Mouse (Mus musculus) kidney, adult 2 months (tissue): ENCODE data around the gene Gabrb2. TPM values are rescaled to one million over a fixed set of nuclear protein-coding genes. Genes with fewer than 3 reads are reported as not detected.

Source experiments
- DNase-seq: peaks from one replicate; pipeline ENCODE4 v3.0.0; 2021
- H3K27ac ChIP-seq: fragments of 200-500 bp; 2 replicates; pipeline ENCODE4 v1.5.1; 2012; ENCODE audit warnings: low read depth, low read length, control low read depth, inconsistent platforms; ENCODE audit not compliant: insufficient read depth
- H3K27me3 ChIP-seq: fragments of 200-500 bp; replicated peaks from 2 replicates; pipeline ENCODE4 v1.6.1; 2012; ENCODE audit warnings: mild to moderate bottlenecking, moderate library complexity, low read length, inconsistent platforms; ENCODE audit not compliant: control insufficient read depth, insufficient read depth
- H3K36me3 ChIP-seq: fragments of 200-500 bp; 2 replicates; pipeline ENCODE4 v1.6.1; 2012; ENCODE audit warnings: mild to moderate bottlenecking, moderate library complexity, low read length, inconsistent platforms; ENCODE audit not compliant: control insufficient read depth, insufficient read depth
- H3K4me1 ChIP-seq: fragments of 200-500 bp; 2 replicates; pipeline ENCODE4 v1.6.1; 2011; ENCODE audit warnings: low read length; ENCODE audit not compliant: control insufficient read depth, insufficient read depth
- H3K4me3 ChIP-seq: fragments of 200-500 bp; 2 replicates; pipeline ENCODE4 v1.5.1; 2011; ENCODE audit warnings: mild to moderate bottlenecking, low read depth, low read length, control low read depth; ENCODE audit not compliant: insufficient read depth
- CTCF ChIP-seq: fragments of 200-500 bp; conservative IDR thresholded peaks from 2 replicates; pipeline ENCODE4 v1.5.1; 2011; ENCODE audit warnings: low read depth, mild to moderate bottlenecking, control low read depth, low read length, moderate library complexity, mixed read lengths; ENCODE audit not compliant: insufficient read depth, insufficient read length
- POLR2A ChIP-seq: fragments of 200-500 bp; IDR thresholded peaks from one replicate; pipeline ENCODE4 v1.6.1; 2011; ENCODE audit warnings: low read depth, low read length, control low read depth
- WGBS: fragments of 180-500 bp; shearing (Covaris S2); methylation state at CpG from one replicate; pipeline ENCODE4 v1.1.7; 2018; 5-methylcytosine and 5-hydroxymethylcytosine counted together
- polyA plus RNA-seq: library from polyadenylated mRNA; depleted of rRNA; stranded (reverse); fragments of >200 nt; gene quantifications from 2 replicates; pipeline ENCODE4 v1.2.3, GENCODE M21; 2012; rRNA removed

The Gabrb2 gene
- polyA plus RNA-seq, 1 experiment = not detected

DNA sequence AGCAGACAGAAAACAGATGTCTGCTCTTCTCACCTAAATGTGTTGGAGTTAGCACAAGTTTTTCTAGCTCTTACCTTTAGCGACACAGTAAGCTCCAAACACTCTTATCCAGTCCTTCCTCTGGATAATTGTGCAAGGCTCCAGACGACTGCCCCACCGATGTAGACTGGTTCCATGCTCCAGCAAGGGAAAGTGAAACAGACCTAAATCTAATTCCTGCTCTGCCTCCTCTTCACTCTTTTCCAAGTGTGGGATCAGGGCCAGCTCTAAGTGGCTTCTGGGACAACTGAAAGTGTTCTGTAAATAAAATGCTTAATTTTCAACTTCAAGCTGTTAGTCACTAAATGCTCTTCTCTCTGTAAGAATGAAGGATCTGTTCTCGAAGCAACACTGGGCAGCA, 201.6 kb downstream of the Gabrb2 start:
- 77% methylated on average over 4 of the region's 4 CpGs for WGBS
- TF ChIP-seq CTCF (no peak), POLR2A (no peak)
- H3K27me3 ChIP-seq = no peaks in the 10 kb centered on the region

DNA sequence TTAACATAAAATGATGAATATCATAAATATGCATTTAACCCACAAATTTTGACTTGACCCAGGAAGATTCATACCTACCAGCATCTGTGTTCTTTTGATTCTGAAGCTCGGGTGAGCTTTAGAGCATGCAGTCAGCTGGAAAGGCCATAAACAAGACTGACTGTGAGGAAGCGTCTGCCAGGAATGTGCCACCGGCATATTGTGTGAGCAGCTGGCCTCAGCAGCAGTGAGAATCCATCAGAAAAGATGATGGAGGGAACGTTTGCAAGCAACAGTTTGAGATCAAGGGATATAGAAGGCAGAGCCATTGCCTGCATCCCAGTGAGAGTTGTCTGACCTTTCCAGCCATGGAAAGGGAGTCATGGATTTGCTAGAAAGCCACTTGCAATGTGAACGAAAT, 230.6 kb downstream of the Gabrb2 start:
- TF ChIP-seq POLR2A (no peak), CTCF (no peak)
- Histone ChIP-seq H3K36me3 (no peaks in the 10 kb centered on the region), H3K27ac (no peak overlapping the region), H3K4me1 (no peaks in the 10 kb centered on the region), H3K4me3 (no peak overlapping the region), H3K27me3 (no peaks in the 10 kb centered on the region)
- DNase-seq = no peak
- 29% methylated on average over 5 of the region's 5 CpGs for WGBS

More for the DNA sequence above, 201.6 kb downstream of the Gabrb2 start:
- Histone ChIP-seq H3K4me1 (no peaks in the 10 kb centered on the region), H3K27ac (no peak overlapping the region), H3K36me3 (no peaks in the 10 kb centered on the region), H3K4me3 (no peak overlapping the region)
- no peak for DNase-seq

- H3K27ac ChIP-seq = no peak overlapping the region
Measured at GRCm38 (mm10) chr11:42651572-42651971, 232.0 kb downstream of the Gabrb2 start.

DNA sequence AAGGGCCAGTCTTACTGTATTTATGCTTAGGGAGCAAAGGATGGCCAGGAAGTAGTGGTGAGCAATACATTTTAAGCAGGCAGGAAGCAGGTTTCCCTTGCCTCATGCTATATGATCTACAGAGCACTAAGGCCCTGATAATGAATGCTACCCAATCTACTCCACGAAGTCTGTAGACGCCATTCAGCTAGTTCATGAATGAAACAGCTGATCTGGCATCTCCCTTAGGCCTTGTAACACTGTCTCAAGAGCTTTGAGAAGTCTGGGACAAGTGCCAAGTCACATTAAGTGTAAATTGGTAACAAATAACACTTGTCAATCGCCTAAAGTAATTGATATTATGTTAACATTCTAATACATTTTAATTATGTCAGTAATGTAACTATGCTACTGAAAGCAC, 234.6 kb downstream of the Gabrb2 start:
- WGBS = 62% methylated on average over 3 of the region's 3 CpGs
- H3K27me3 ChIP-seq = no peaks in the 10 kb centered on the region
- H3K27ac ChIP-seq = no peak overlapping the region
- no peak for DNase-seq
- no peak for TF ChIP-seq CTCF
- no peak for TF ChIP-seq POLR2A
- H3K4me3 ChIP-seq = no peak overlapping the region
- H3K36me3 ChIP-seq = no peaks in the 10 kb centered on the region
- no peaks in the 10 kb centered on the region for H3K4me1 ChIP-seq

More at GRCm38 (mm10) chr11:42651572-42651971, 232.0 kb downstream of the Gabrb2 start:
- Histone ChIP-seq H3K4me1 (no peaks in the 10 kb centered on the region), H3K27me3 (no peaks in the 10 kb centered on the region), H3K36me3 (no peaks in the 10 kb centered on the region), H3K4me3 (no peak overlapping the region)
- TF ChIP-seq CTCF = no peak
- no peak for TF ChIP-seq POLR2A
- DNase-seq = no peak

GRCm38 (mm10) chr11:42668657-42669056, 249.1 kb downstream of the Gabrb2 start:
- WGBS = 61% methylated on average over 4 of the region's 4 CpGs
- DNase-seq = no peak
- no peaks in the 10 kb centered on the region for H3K4me1 ChIP-seq
- TF ChIP-seq CTCF = no peak
- no peak for TF ChIP-seq POLR2A
- H3K27me3 ChIP-seq = no peaks in the 10 kb centered on the region
- H3K36me3 ChIP-seq = no peaks in the 10 kb centered on the region
- H3K27ac ChIP-seq = no peak overlapping the region
- H3K4me3 ChIP-seq = no peak overlapping the region

Other genes starting within 250 kb of the Gabrb2 start
- gene Gabra1, start 236.8 kb upstream of the Gabrb2 start, polyA plus RNA-seq = 0.14 TPM in 1 of 2 replicates, not detected in the other
- not detected in 2 replicates for gene Gabra6, start 98.7 kb upstream of the Gabrb2 start, polyA plus RNA-seq